Mouse (Mus musculus) CH12F3 (cell line): Measurements from ENCODE around the gene Krtap4-7.
"Not testable (repeated sequence)": the region's sequence is repeated elsewhere in the genome, so short reads cannot be mapped to it uniquely, and the experiment has no call there.

Source experiments
- in situ Hi-C: fragments of 300-500 bp; cut with MboI; formaldehyde crosslinking; loops from 2 replicates; pipeline ENCODE4 v1.14.3; 2020; ENCODE audit warnings: low sequenced_read_pairs

Krtap4-7 gene

DNA sequence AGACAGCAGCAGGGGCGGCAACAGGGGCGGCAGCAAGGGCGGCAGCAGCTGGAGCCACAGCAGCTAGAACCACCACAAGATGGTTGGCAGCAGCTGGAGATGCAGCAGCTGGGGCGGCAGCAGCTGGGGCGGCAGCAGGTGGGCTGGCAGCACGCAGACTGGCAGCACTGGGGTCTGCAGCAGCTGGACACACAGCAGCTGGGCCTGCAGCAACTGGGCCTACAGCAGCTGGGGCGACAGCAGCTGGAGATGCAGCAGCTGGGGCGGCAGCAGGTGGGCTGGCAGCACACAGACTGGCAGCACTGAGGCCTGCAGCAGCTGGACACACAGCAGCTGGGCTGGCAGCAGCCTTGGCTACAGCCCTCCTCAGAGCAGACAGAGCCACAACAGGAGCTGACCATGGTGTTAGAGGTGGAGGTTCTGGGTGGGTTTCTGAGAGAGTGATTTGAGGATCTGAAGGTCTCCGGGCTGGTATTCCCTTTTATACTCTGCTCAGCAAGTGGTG is at the start of gene Krtap4-7:
TSS of gene Krtap4-7 (minus strand) at position 455 of the 505 bp plus-strand sequence.
- in situ Hi-C loops, result not testable (repeated sequence)

DNA sequence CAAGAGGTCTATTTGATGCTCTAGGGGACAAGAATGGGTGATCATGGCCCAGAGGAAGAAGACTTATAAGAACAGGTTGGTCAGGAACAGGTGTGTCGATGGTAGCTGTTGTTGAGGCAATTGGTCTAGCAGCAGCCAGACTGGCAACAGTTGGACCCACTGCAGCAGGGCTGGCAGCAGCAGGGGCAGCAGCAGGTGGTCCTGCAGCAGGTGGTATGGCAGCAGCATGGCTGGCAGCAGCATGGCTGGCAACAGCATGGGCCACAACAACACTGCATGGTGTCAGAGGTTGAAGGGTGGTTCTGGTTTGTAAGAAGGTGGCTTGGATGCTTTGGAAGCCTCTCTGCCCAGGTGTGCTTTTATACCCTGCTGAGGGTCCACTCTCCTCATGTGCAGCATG is 46.6 kb upstream of the Krtap4-7 start, which contains the start of gene Gm14190:
TSS of gene Gm14190 (minus strand) at position 278 of the 400 bp plus-strand sequence.
- in situ Hi-C loops, result no loop called here

DNA sequence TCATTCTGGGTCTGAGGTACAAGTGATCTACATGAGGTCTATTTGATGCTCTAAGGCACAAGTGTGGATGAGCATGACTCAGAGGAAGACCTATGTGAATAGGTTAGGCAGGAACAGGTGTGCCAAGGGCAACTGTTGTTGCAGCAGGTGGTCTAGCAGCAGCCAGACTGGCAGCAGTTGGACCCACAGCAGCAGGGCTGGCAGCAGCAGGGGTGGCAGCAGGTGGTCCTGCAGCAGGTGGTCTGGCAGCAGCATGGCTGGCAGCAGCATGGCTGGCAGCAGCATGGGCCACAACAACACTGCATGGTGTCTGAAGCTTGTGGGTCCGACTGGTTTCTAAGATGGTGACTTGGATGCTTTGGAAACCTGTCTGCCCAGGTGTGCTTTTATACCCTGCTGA is 41.3 kb upstream of the Krtap4-7 start:
- in situ Hi-C loops, result not testable (repeated sequence)

DNA sequence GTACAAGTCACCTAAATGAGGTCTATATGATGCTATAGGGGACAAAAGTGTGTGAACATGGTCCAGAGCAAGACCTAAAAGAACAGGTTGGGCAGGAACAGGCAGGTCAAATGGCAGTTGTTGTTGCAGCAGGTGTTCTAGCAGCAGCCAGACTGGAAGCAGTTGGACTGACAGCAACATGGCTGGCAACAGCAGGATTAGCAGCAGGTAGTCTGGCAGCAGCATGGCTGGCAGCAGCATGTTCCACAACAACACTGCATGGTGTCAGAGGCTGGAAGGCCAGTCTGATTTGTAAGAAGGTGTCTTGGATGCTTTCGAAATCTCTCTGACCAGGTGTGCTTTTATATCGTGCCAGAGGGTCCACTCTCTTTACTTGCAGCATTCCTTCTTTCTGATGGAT is 39.6 kb upstream of the Krtap4-7 start:
- in situ Hi-C loops, result no loop called here

DNA sequence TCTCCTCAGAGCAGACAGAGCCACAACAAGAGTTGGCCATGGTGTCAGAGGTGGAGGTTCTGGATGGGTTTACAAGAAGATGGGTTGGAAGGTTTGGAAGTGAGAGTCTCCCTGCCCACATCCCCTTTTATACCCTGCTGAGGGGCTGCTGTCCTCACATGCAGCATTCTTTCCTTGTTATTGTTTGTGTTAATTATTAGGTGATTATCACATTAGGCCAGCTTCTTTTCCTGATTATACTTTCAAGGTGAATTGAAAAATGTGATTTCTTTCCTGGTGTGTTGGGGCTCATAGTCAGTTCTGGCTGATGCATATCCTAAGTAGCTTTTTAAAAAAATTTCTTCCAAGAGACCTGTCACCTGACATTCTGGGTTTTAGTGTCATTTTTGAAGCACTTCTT is 22.0 kb upstream of the Krtap4-7 start, which contains the start of gene Krtap4-6:
TSS of gene Krtap4-6 (minus strand) at position 101 of the 400 bp plus-strand sequence.
- in situ Hi-C loops, result no loop called here

DNA sequence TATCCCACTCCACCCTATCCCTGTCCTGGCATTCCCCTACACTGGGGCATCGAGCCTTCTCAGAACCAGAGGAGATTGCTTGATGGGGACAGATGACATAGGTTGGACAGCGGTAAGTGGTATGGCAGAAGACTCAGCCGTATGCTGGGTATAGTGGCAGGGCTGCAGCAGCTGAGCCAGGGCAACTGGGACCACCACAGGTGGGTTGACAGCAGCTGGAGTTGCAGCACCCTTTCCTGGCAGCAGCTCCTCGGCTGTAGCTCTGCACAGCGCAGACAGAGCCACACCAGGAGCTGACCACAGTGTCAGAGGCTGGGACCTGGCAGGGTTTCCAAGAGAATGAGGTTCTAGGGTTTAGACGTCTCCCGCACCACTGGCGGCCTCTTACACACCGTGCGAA is 18.9 kb upstream of the Krtap4-7 start:
- in situ Hi-C loops, result no loop called here

DNA sequence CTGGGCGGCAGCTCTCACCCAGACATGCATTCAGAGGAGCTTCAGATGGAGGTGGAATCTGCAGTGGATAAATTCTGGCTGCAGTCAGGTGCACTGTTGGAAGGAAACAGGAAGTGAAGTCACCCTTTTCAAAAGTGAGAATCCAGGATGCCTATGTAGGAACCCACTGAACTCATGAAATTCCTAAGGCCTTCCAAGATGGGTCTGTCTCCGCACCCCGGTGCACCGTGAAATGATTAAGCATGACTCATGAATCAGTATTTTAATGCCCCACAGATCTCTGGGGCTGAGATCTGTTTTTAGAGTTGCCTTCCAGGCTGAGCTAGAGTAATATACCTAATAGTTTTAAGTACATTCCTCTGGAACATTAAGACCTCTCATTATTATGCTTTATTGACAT is 15.4 kb upstream of the Krtap4-7 start:
- in situ Hi-C loops, result no loop called here

DNA sequence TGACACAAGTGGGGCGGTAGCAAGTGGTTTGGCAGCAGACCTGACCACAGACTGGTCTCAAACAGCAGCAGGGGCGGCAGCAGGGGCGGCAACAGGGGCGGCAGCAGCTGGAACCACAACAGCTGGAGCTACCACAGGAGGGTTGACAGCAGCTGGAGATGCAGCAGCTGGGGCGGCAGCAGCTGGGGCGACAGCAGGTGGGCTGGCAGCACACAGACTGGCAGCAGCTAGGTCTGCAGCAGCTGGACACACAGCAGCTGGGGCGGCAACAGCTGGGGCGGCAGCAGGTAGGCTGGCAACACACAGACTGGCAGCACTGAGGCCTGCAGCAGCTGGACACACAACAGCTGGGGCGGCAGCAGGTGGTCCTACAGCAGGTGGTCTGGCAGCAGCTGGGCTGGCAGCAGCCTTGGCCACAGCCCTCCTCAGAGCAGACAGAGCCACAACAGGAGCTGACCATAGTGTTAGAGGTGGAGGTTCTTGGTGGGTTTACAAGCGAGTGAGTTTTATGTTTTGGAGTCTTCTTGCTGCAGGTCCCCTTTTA is 14.7 kb upstream of the Krtap4-7 start, which contains the start of gene Gm11563:
TSS of gene Gm11563 (minus strand) at position 494 of the 544 bp plus-strand sequence.
- in situ Hi-C loops, result not testable (repeated sequence)

DNA sequence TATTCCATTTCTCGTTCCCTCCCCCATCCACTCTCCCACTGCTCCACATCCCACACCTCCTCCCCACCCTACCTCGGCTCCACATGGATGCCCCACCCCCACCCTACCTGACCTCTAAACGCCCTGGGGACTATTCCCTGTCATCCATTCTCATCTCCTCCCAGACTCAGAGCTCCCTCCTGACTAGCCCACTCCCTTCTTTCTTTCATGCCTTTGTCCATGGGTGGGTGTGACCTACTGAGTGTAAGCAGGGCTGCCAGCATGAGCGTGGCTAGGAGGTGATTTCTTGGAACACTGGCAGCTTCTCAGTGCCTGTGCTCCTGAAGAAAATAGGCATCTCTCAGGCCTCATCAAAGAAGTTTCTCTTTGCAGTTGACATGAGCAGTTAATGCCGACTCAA is 13.2 kb upstream of the Krtap4-7 start:
- in situ Hi-C loops, result no loop called here

DNA sequence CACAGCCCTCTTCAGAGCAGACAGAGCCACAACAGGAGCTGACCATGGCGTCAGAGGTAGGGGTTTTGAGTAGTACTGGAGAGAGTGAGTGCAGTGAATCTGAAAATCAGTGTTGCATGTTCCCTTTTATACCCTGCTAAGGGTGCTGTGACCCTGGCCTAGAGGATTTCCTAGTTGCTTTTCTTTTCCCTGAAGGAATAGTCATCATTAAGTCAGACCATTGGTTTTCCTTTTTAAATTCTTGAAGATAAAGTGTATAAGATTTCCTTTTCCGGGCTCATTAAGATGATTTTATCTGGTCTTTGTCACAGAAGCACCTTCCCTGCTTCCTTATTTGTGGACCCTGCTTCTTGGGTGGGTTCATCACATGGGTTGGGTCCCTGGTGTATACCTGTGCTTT is 6.2 kb upstream of the Krtap4-7 start, which contains the start of gene Gm11555:
TSS of gene Gm11555 (minus strand) at position 101 of the 400 bp plus-strand sequence.
- in situ Hi-C loops, result no loop called here

DNA sequence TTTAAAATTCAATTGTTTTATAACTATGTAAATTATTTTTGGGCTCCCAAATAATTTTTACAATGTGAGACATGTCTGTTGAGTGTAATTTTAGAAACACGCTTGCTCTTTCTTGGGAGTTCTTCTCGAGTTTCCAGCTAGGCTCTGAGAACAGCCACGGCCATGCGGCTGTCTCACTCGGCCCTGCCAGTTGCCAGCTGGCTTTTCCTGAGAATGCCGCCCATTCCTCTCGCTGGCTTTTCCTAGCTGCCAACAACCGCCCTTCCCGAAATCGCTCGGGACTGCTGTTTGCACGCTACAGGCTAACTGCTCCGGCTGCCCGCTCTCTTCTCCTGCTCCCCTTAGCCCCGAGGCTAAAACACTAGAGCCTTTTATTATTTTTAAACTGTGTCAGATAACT is 2.6 kb upstream of the Krtap4-7 start:
- in situ Hi-C loops, result no loop called here

DNA sequence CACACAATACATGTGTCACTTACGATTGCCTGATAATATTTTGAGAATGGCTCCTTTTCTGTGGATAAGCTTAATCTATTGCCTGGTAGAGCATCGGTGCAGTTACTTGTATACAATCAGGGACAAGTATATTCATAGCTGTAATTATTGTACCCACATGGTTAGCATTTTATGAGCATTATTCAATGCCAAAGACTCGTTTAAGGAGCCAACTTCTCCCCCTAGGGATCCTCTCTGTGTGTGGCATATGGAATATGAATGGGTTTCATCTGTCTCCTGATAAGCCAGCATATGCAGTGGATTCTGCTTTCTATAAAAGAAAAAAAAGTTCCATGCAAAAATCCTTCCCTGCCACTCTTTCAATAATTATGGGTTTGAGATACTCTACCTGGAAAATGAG is 462 bp upstream of the Krtap4-7 start:
- in situ Hi-C loops, result no loop called here

DNA sequence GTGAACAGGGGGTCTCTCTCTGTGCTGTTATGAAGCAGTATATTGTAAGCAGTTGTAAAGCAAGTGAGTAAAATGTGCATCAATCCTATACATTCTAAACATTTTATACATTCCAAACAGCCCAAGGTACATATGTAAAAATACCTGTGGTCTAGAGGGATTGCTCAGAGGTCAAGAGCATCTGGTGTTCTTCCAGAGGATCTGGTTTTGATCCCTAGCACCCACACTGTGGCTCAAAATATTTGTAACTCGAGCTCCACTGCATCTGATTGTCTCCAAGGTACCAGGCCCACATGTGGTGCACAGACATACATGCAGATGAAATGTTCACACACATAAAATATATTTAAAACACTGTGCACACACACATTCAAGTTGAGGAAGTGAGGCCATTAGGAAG is 3.0 kb downstream of the Krtap4-7 start:
- in situ Hi-C loops, result no loop called here

DNA sequence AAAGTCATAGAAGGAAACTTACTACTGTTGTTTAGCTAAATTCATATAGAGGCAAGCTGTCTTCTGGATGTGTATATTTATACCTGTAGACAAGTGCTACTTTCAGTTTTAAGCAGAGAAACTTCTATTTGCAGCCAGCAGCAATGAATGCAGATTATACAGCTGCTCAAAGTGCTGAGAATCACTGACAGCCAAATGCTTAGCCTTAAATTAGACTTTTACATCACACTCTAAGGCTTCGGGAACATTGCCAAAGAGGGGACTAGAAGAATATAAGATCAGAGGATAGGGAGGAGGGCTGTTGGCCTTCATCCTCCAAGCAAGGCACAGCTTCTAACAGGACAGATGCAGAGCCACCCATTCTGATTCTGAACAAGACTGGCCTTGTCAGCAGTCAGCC is 6.8 kb downstream of the Krtap4-7 start:
- in situ Hi-C loops, result no loop called here

DNA sequence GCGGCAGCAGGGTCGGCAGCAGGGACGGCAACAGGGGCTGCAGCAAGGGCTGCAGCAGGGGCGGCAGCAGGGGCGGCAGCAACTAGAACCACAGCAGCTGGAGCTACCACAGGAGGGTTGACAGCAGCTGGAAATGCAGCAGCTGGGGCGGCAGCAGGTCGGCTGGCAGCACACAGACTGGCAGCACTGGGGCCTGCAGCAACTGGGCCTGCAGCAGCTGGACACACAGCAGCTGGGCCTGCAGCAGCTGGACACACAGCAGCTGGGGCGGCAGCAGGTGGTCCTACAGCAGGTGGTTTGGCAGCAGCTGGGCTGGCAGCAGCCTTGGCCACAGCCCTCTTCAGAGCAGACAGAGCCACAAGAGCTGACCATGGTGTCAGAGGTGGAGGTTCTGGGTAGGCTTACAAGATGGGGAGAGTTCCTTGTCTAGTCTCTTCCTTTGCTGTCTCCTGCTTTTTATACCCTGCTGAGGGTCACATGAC is 9.2 kb downstream of the Krtap4-7 start, which contains the start of gene Krtap4-2:
TSS of gene Krtap4-2 (minus strand) at position 432 of the 482 bp plus-strand sequence.
- in situ Hi-C loops, result no loop called here

DNA sequence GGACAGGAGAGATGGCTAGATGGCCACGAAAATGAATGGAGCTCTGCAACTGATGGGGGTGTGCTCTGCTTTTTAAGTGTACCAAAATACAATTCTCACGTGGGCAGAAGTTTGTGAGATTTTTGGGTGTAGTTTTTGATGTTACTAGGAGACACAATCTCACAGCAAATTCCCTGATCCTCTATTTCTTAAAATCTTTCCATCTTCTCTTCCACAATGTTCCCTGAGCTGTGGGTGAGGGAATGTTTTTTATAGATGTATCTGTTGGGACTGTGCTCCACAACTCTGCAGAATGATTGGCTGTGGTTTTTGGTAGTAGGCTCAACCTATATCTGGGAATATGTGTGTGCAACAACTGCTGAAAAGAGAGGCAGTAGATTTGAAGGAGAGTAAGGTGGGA is 10.6 kb downstream of the Krtap4-7 start:
- in situ Hi-C loops, result no loop called here

DNA sequence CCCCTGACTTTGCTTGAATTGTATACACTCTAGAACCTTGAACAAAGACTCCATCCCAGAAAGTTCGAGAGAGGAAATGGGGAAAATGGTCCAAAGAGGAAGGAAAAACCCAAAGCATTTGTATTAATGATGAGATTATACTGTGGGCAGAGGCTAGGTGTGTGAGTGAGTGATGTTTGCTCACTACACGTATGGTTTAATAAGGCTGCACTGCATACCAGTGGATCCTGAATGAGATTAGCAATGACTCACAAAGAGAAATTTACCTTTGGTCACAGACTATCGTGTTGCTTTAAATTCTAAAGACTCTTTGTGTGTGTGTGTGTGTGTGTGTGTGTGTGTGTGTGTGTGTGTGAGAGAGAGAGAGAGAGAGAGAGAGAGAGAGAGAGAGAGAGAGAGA is 13.0 kb downstream of the Krtap4-7 start:
- in situ Hi-C loops, result no loop called here

DNA sequence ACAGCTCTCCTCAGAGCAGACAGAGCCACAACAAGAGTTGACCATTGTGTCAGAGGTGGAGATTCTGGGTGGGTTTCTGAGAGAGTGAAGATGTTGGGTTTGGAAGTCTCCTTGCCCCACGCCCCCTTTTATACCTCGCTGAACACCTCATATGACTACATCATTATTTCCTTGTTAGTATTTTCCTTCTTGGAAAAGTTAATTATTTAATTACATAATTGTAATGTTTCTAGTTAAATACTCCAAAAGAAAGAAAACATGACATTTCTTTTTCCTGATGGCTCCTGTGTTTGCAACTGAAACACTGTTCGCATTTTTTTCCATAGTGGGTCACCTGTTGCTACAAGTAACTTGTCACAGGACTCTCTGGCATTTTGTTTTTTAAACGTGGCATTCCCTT is 15.8 kb downstream of the Krtap4-7 start, which contains the start of gene Krtap4-1:
TSS of gene Krtap4-1 (minus strand) at position 101 of the 400 bp plus-strand sequence.
- in situ Hi-C loops, result no loop called here

DNA sequence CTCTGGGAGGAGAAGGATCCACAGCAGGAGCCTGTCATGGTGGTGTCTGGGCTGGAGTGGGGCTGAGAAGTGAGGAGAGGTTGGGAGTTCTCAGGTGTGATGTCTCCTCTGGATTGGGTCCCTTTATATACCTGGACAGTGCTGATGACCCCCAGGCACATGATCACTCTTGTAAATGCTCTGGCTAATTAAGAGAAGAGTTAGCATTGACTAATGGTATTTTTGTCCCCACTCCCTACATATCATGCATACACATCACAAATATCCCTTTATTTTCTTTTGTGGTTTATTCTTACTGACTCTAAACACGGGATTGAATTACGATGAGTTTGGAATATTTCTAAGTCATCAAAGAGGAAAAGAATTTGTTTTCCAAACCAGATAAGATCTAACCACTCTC is 23.6 kb downstream of the Krtap4-7 start, which contains the start of gene Gm11562:
TSS of gene Gm11562 (minus strand) at position 101 of the 400 bp plus-strand sequence.
- in situ Hi-C loops, result no loop called here

DNA sequence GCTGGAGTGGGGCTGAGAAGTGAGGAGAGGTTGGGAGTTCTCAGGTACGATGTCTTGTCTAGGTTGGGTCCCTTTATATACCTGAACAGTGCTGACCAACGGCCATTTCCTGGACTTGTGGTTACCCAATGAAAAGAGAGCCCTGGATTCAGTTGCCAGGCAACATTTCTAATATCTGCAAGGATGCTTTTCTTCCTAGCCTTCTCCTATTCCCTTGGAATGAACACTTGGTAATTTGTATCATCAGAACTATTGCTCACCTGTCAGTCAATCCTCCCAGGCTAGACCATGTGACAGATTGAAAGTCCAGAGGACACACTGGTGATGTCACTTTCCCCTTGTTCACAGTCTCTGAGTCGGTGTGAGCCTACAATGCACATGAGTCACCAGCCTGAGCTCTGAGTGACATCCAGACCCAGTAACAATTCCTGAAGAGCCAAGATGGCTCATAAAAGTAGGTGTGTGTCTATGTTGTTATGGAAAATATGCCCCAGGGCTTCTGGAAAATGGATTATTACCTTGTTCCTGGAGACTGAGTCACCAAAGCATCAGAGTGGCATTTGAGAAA is 29.0 kb downstream of the Krtap4-7 start, which contains the start of gene Krtap2-4:
TSS of gene Krtap2-4 (minus strand) at position 51 of the 568 bp plus-strand sequence.
- in situ Hi-C loops, result no loop called here

DNA sequence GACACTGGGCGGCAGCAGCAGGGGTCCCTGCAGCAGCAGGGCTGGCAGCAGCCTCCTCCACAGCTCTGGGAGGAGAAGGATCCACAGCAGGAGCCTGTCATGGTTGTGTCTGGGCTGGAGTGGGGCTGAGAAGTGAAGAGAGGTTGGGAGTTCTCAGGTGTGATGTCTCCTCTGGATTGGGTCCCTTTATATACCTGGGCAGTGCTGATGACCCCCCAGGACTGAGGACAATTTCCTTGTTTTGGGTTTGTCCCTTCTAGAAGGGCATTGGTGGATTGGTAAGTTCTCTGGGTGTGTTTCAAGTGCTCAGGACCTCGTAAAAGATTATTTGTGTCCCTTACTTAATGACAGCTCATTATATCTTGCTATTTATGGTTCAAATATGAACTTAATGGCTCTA is 33.8 kb downstream of the Krtap4-7 start, which contains the start of gene Gm11937:
TSS of gene Gm11937 (minus strand) at position 101 of the 400 bp plus-strand sequence.
- in situ Hi-C loops, result not testable (repeated sequence)

DNA sequence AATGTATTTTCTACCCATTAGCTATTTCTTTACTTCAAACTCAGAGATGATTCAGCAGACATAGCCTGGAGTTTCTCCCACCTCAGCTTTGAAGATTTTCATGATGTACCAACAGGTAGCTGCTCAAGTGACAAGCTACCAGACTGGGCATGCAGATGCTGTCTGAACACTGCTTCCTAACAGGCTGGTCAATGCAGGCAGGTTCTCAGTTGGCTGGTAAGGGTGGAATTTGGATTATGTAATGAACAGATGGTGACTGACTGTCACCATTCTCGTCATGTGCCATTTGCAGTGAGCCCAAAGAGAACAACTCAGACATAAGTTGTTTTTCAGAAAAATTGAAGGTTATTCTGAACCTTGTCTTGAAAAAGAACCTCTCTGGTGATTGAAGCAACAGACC is 34.8 kb downstream of the Krtap4-7 start:
- in situ Hi-C loops, result no loop called here
